Mouse (Mus musculus): ENCODE results near the gene Trappc6a. TPM values are rescaled to one million over a fixed set of nuclear protein-coding genes. Genes with fewer than 3 reads are reported as not detected.
A peak's percentile ranks its signal among the peaks of the same experiment; 100 is the strongest.

The Trappc6a gene
- polyA plus RNA-seq, 1 experiment from 2014 or later: 38.8 TPM

DNA sequence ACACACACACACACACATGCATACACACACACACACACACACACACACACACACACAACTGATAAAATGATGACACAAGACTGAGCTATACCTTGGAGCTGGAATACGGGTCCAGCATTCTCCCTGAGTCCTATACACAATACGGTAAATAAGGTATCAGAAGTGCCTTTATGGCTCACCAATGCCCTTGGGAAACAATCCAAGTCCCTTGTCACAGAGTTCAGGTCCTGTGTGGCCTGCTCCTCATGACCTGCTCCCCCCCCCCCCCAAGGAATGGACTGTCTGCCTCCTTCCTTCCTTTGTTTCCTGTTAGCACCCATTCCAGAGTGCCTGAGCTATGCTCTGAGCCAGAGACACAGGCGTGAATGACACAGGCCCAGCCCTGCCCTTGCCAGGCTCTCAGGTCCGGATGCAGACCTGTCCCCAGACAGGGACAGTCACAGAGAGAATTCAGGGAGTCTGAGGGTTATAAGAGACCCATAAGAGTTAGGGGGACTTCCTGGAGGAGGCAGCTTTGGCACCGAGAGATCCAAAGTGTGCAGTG, 41.5 kb upstream of the Trappc6a start:
- DNase-seq (ENCODE audit: low spot score) (no peak), ATAC-seq (ENCODE audit: low FRiP score) (no peak)
- no peaks in the 10 kb centered on the region for H3K36me3 ChIP-seq (replicated peaks; ENCODE audit: control insufficient read depth, insufficient read depth)
- no peaks in the 10 kb centered on the region for H3K4me1 ChIP-seq (replicated peaks; ENCODE audit: control insufficient read depth, insufficient read depth, low read length)
- H3K27ac ChIP-seq: no peak overlapping the region
- no peak overlapping the region for H3K4me3 ChIP-seq (replicated peaks; ENCODE audit: low read length)
- H3K4me2 ChIP-seq (replicated peaks): no peak overlapping the region
- H3K27me3 ChIP-seq (ENCODE audit: control insufficient read depth, insufficient read depth, low read length): peaks cover 74% of the 10 kb centered on the region
- H3K9ac ChIP-seq: no peak overlapping the region
- WGBS: 64% methylated on average over 5 of the region's 5 CpGs
- H3K9me3 ChIP-seq (ENCODE audit: control insufficient read depth, low read length): no peaks in the 10 kb centered on the region

DNA sequence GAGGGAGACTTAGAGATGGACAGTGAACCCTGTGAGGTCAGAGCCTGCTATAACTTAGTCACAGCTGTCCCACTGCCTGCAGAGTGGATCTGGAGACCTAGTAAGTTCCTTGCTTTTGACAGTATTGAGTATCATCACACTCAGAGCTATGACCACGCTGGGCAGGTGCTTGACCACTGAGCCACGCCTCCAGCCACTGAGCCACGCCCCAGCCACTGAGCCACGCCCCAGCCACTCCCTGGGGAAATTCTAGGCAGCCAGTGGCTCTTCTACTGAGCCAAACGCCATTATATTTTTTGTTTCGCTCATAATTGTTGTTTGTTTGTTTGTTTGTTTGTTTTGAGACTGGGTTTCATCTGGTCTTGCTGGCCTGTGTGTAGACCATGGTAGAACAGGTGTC, 40.6 kb upstream of the Trappc6a start:
- H3K4me1 ChIP-seq (replicated peaks; ENCODE audit: control insufficient read depth, insufficient read depth, low read length): no peaks in the 10 kb centered on the region
- H3K4me3 ChIP-seq (replicated peaks; ENCODE audit: low read length): no peak overlapping the region
- no peaks in the 10 kb centered on the region for H3K9me3 ChIP-seq (ENCODE audit: control insufficient read depth, low read length)
- peaks cover 83% of the 10 kb centered on the region for H3K27me3 ChIP-seq (ENCODE audit: control insufficient read depth, insufficient read depth, low read length)
- 51% methylated on average over 6 of the region's 6 CpGs for WGBS
- DNase-seq (ENCODE audit: low spot score): no peak
- no peak overlapping the region for H3K27ac ChIP-seq
- ATAC-seq (ENCODE audit: low FRiP score): no peak
- no peak overlapping the region for H3K4me2 ChIP-seq (replicated peaks)
- no peaks in the 10 kb centered on the region for H3K36me3 ChIP-seq (replicated peaks; ENCODE audit: control insufficient read depth, insufficient read depth)
- no peak overlapping the region for H3K9ac ChIP-seq

DNA sequence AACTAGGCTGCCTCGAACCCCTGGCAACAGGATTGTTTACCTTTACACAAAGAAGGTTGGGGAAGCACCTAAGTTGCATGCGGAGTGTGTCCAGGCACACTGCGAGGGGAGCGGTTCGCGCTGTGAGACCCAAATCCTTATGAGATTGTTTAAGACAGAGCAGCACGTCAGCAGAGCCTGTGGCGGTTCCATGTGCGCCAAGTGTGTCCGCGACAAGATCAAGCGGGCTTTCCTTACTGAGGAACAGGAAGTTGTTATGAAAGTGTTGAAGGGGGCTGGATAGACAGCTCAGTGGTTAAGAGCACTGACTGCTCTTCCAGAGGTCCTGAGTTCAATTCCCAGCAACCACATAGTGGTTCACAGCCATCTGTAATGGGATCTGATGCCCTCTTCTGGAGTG, 39.9 kb upstream of the Trappc6a start:
- no peaks in the 10 kb centered on the region for H3K9me3 ChIP-seq (ENCODE audit: control insufficient read depth, low read length)
- no peak overlapping the region for H3K27ac ChIP-seq
- no peaks in the 10 kb centered on the region for H3K36me3 ChIP-seq (replicated peaks; ENCODE audit: control insufficient read depth, insufficient read depth)
- 60% methylated on average over 12 of the region's 12 CpGs for WGBS
- DNase-seq (ENCODE audit: low spot score) (no peak), ATAC-seq (ENCODE audit: low FRiP score) (no peak)
- H3K4me3 ChIP-seq (replicated peaks; ENCODE audit: low read length): no peak overlapping the region
- no peak overlapping the region for H3K4me2 ChIP-seq (replicated peaks)
- no peak overlapping the region for H3K9ac ChIP-seq
- H3K27me3 ChIP-seq (ENCODE audit: control insufficient read depth, insufficient read depth, low read length): peaks cover 88% of the 10 kb centered on the region
- H3K4me1 ChIP-seq (replicated peaks; ENCODE audit: control insufficient read depth, insufficient read depth, low read length): no peaks in the 10 kb centered on the region

GRCm38 (mm10) chr7:19469404-19469803, 38.8 kb upstream of the Trappc6a start:
- ATAC-seq (ENCODE audit: low FRiP score) (no peak), DNase-seq (ENCODE audit: low spot score) (no peak)

DNA sequence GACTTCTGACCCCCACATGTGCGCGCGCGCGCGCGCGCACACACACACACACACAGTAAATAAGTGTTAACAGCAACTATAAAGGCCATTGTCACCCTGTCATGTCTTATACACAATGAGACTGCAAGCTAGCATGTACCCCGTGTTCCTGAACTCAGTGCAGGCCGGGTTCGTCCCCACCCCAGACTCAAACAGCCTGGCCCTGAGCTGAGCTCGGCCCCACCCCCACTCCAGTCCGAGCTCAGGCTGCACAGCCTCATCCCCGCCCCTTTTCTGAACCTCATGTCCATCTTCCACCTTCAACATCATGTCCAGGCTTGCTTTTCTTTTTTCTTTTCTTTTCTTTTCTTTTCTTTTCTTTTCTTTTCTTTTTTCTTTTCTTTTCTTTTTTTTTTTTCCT, 37.9 kb upstream of the Trappc6a start:
- no peaks in the 10 kb centered on the region for H3K4me1 ChIP-seq (replicated peaks; ENCODE audit: control insufficient read depth, insufficient read depth, low read length)
- no peaks in the 10 kb centered on the region for H3K36me3 ChIP-seq (replicated peaks; ENCODE audit: control insufficient read depth, insufficient read depth)
- no peak for DNase-seq (ENCODE audit: low spot score)
- peaks cover 78% of the 10 kb centered on the region for H3K27me3 ChIP-seq (ENCODE audit: control insufficient read depth, insufficient read depth, low read length)
- no peak overlapping the region for H3K27ac ChIP-seq
- WGBS: 10% methylated on average over 14 of the region's 14 CpGs
- H3K9ac ChIP-seq: no peak overlapping the region
- ATAC-seq (ENCODE audit: low FRiP score): no peak
- H3K4me3 ChIP-seq (replicated peaks; ENCODE audit: low read length): no peak overlapping the region
- no peaks in the 10 kb centered on the region for H3K9me3 ChIP-seq (ENCODE audit: control insufficient read depth, low read length)
- H3K4me2 ChIP-seq (replicated peaks): no peak overlapping the region

More at GRCm38 (mm10) chr7:19469404-19469803, 38.8 kb upstream of the Trappc6a start:
- H3K27me3 ChIP-seq (ENCODE audit: control insufficient read depth, insufficient read depth, low read length): peaks cover 80% of the 10 kb centered on the region
- H3K9ac ChIP-seq: no peak overlapping the region
- no peaks in the 10 kb centered on the region for H3K9me3 ChIP-seq (ENCODE audit: control insufficient read depth, low read length)
- no peaks in the 10 kb centered on the region for H3K36me3 ChIP-seq (replicated peaks; ENCODE audit: control insufficient read depth, insufficient read depth)
- H3K27ac ChIP-seq: no peak overlapping the region
- 19% methylated on average over 23 of the region's 23 CpGs for WGBS
- no peak overlapping the region for H3K4me2 ChIP-seq (replicated peaks)
- no peak overlapping the region for H3K4me3 ChIP-seq (replicated peaks; ENCODE audit: low read length)
- no peaks in the 10 kb centered on the region for H3K4me1 ChIP-seq (replicated peaks; ENCODE audit: control insufficient read depth, insufficient read depth, low read length)

- peaks cover 79% of the 10 kb centered on the region for H3K27me3 ChIP-seq (ENCODE audit: control insufficient read depth, insufficient read depth, low read length)
- no peaks in the 10 kb centered on the region for H3K36me3 ChIP-seq (replicated peaks; ENCODE audit: control insufficient read depth, insufficient read depth)
- H3K9ac ChIP-seq: no peak overlapping the region
- no peak overlapping the region for H3K4me3 ChIP-seq (replicated peaks; ENCODE audit: low read length)
- DNase-seq (ENCODE audit: low spot score): no peak
- H3K27ac ChIP-seq: no peak overlapping the region
- 36% methylated on average over 4 of the region's 4 CpGs for WGBS
- ATAC-seq (ENCODE audit: low FRiP score): no peak
- H3K4me2 ChIP-seq (replicated peaks): no peak overlapping the region
- no peaks in the 10 kb centered on the region for H3K4me1 ChIP-seq (replicated peaks; ENCODE audit: control insufficient read depth, insufficient read depth, low read length)
- no peaks in the 10 kb centered on the region for H3K9me3 ChIP-seq (ENCODE audit: control insufficient read depth, low read length)
Observed at GRCm38 (mm10) chr7:19472403-19472802, 35.8 kb upstream of the Trappc6a start.

DNA sequence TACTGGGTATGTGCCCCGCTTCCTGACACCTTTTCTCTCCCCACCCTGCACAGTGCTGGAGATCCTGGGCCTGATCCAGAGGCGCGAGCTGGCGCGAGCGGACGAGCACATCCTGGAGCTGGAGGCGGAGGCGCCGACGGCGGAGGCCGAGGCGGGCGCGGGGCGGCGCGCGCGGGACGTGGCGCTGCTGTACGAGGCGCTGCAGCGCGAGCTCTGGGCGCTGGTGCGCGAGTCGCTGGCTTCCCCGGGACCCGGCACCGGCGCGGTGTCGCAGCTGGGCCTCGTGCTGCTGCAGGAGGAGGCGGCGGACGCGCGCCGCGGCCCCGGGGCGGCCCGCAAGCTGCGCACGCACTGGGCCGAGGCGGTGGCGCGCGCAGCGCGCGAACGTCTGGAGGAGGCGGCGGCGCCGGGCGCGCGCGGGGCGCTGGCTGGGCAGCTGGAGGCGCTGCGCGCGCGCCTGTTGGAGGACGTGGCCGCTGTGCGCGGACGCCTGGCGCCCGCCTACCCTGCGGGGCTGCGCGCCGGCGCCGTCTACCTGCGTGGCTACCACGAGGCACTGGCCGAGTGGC, 34.2 kb upstream of the Trappc6a start:
- H3K9ac ChIP-seq: peak overlapping the region; percentile 77
- peak overlapping the region; percentile 75 for H3K4me2 ChIP-seq (replicated peaks)
- no peaks in the 10 kb centered on the region for H3K9me3 ChIP-seq (ENCODE audit: control insufficient read depth, low read length)
- DNase-seq (ENCODE audit: low spot score) (peak; percentile 87), ATAC-seq (ENCODE audit: low FRiP score) (peak; percentile 91)
- under 1% methylated on average over 73 of the region's 89 CpGs for WGBS
- peaks cover 67% of the 10 kb centered on the region for H3K27me3 ChIP-seq (ENCODE audit: control insufficient read depth, insufficient read depth, low read length)
- H3K36me3 ChIP-seq (replicated peaks; ENCODE audit: control insufficient read depth, insufficient read depth): no peaks in the 10 kb centered on the region
- H3K27ac ChIP-seq: peak overlapping the region; percentile 78
- no peaks in the 10 kb centered on the region for H3K4me1 ChIP-seq (replicated peaks; ENCODE audit: control insufficient read depth, insufficient read depth, low read length)
- H3K4me3 ChIP-seq (replicated peaks; ENCODE audit: low read length): peak overlapping the region; percentile 44

DNA sequence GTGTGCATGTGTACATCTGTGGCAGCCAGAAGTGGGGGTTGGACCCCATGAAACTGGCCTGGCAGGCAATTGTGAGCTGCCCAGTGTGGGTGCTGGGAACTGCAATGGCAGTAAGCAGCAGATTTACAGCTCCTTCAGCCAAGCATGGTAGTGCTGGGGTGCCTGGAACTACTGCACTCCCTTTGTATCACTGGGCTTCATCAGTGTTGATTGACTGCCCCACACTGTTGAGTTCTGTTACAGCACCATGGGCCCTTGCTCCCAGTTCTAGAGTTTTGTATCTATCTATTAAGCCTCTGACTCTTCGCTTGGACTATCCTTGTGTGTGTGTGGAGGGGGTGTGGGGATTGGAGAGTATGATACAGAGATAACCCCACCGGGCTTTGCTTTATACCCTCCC, 31.1 kb upstream of the Trappc6a start:
- peaks cover 37% of the 10 kb centered on the region for H3K27me3 ChIP-seq (ENCODE audit: control insufficient read depth, insufficient read depth, low read length)
- H3K9ac ChIP-seq: no peak overlapping the region
- DNase-seq (ENCODE audit: low spot score): no peak
- no peak overlapping the region for H3K4me3 ChIP-seq (replicated peaks; ENCODE audit: low read length)
- ATAC-seq (ENCODE audit: low FRiP score): no peak
- no peaks in the 10 kb centered on the region for H3K36me3 ChIP-seq (replicated peaks; ENCODE audit: control insufficient read depth, insufficient read depth)
- H3K9me3 ChIP-seq (ENCODE audit: control insufficient read depth, low read length): no peaks in the 10 kb centered on the region
- WGBS: 65% methylated on average over 2 of the region's 2 CpGs
- H3K4me2 ChIP-seq (replicated peaks): no peak overlapping the region
- no peak overlapping the region for H3K27ac ChIP-seq
- H3K4me1 ChIP-seq (replicated peaks; ENCODE audit: control insufficient read depth, insufficient read depth, low read length): no peaks in the 10 kb centered on the region

- H3K4me2 ChIP-seq (replicated peaks): no peak overlapping the region
- peaks cover 30% of the 10 kb centered on the region for H3K27me3 ChIP-seq (ENCODE audit: control insufficient read depth, insufficient read depth, low read length)
- H3K4me1 ChIP-seq (replicated peaks; ENCODE audit: control insufficient read depth, insufficient read depth, low read length): no peaks in the 10 kb centered on the region
- 27% methylated on average over 14 of the region's 14 CpGs for WGBS
- ATAC-seq (ENCODE audit: low FRiP score) (no peak), DNase-seq (ENCODE audit: low spot score) (no peak)
- no peak overlapping the region for H3K9ac ChIP-seq
- H3K27ac ChIP-seq: no peak overlapping the region
- no peak overlapping the region for H3K4me3 ChIP-seq (replicated peaks; ENCODE audit: low read length)
- no peaks in the 10 kb centered on the region for H3K9me3 ChIP-seq (ENCODE audit: control insufficient read depth, low read length)
- H3K36me3 ChIP-seq (replicated peaks; ENCODE audit: control insufficient read depth, insufficient read depth): no peaks in the 10 kb centered on the region
Observed at GRCm38 (mm10) chr7:19477624-19478384, 30.4 kb upstream of the Trappc6a start.
